Mouse (Mus musculus) ZHBTc4 (cell line): Measurements from ENCODE around the gene Mrgprb1.

ENCODE experiments used
- DNase-seq: peaks from one replicate; pipeline ENCODE4 v3.0.0-alpha.2; 2011; ENCODE audit warnings: low read depth, low spot score

Mrgprb1 gene

DNA sequence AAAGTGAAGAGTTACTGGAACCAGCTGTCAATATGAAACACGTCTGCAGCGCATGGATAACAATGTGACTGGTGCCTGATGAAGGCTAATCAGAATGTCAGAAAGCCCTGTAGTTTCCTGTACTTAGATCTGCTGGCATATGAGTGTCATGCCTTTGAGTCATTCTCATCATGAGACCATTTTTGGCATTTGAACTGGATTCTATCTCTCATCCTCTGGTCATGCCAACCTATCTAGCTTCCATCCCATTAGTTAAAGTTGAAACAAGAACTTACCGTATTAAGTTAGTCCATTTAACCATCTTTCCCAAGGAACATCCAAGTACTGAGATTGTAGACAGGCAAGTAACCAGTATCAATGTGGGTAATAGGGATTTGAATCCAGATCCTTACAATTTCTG, at the start of gene Mrgprb1:
Gene Mrgprb1 (minus strand): TSS at position 101 of the 400 bp plus-strand sequence.
- DNase-seq, result no peak

GRCm38 (mm10) chr7:48499221-48499620, 43.1 kb upstream of the Mrgprb1 start, which contains the start of gene Mrgprx2:
TSS of gene Mrgprx2 (minus strand) at chr7:48499321.
- DNase-seq, result no peak

DNA sequence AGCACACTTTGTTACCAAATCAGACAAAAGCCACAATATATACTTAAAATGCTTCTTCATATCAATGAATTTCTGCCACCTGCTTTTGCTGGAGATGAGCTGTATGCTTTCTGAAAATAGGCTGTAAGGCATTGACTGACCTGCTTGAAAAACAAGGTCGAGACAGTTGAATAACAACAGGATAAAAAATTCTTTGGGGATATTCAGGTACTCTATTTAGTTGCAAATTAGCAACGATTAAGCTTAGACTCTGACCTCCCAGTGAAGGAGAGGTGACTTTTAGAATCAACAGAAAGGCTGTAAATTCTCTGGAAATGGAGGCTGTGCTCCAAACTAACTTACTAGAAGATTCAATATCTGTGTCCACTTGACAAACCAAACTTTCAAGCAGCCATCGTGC, 19.6 kb downstream of the Mrgprb1 start:
- DNase-seq, result peak; percentile 63

DNA sequence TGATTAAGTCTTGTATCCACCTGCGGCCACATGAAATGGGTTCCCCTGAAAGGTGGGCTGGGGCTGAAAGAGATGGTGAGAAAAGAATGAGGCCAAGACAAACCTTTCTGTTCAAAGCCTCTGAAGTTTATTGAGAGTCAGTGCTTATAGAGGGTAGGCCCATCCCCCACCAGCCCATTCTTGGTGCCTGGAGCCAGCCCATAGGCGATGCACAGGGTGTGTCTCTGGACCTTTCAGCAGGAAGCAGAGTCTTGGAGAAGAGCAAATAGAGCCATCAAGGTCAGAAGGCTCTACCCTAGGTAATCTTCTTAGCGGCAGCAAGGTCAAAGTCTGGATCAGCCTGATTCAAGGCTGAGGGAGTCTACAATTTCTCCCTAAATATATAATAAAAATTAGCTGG, 20.2 kb downstream of the Mrgprb1 start:
- DNase-seq, result peak; percentile 84
